Mouse (Mus musculus) megakaryocyte-erythroid progenitor cell, adult 5 weeks (primary cell): ENCODE results near the gene Cdk5r2. TPM values are rescaled to one million over a fixed set of nuclear protein-coding genes. Genes with fewer than 3 reads are reported as not detected.

ENCODE experiments used
- polyA plus RNA-seq: library from polyadenylated mRNA; stranded (reverse); fragments of >175 nt; gene quantifications from 2 replicates; pipeline ENCODE4 v1.2.3, GENCODE M21; 2012

Gene Cdk5r2
- 0.04 and 0.05 TPM in 2 replicates for polyA plus RNA-seq

DNA sequence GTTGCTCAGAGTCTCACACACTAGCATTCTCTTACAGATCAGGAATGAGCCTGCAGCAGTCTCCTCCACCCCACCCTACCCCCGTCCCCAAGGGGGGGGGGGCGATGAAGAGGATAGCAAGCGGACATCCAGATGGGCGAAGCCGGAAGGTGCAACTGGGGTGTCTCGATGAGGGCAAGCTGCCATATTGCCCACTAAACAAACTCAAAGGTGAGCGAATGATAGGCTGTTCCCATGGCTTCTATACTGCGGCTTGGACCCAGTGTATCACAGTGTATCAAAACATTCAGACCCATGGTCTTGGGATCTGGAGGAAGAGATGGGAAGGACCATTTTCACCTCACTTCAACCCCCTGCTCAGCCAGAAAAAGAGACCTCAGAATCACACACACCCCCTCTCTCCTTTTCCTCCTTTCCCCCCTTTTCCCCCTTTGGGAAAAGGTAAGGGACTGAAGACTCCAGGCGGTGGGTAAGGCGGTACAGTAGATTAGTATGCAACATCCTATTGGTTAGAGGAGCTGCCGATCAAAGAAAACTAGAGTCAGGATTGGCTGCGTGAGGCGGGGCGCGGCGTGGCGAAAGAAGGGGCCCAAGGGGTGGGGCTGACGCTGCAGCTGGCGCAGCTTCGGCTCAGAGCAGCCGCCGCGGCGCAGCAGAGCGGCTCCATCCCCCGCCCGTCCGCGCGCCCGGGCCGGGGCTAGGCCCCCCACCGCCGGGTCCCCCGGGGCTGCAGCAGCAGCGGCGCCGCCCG lies at the start of gene Cdk5r2:
Cdk5r2 (plus strand) TSS at position 629 of the 751 bp plus-strand sequence.

DNA sequence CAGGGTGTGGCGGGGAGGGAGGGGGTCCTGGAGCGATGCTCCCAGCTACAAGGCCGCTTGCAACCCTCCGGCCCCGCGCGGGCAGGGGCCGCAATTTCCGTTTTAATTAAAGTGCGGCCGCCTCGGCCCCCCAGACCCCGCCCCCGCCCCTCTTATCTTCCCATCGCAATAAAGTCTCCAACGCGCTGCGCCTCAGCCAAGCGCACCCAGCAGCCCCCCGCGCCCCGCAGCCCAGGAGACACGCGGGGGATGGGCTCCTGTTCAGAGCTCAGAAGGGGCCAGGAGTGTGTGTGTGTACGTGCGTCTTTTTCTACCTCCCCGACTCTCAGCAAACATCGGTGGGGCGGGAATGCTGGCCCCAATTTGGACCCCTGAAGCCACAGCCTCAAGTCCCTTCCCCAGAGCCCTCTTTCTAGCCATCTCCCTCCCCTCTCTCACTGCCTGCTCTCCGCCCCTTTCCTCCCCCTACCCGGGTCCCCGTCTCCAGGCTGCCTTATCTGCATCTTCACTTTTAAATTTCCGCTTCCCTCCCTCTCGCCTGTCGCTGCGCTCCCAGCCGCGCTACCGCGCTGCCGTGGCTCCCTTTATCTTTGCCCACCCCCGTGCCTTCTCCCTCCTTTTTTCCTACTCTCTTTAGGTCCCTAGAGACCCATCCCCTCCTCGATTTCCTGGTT lies 30.8 kb downstream of the Cdk5r2 start, which contains the start of gene Fev:
Fev (minus strand) TSS at position 51 of the 674 bp plus-strand sequence.

DNA sequence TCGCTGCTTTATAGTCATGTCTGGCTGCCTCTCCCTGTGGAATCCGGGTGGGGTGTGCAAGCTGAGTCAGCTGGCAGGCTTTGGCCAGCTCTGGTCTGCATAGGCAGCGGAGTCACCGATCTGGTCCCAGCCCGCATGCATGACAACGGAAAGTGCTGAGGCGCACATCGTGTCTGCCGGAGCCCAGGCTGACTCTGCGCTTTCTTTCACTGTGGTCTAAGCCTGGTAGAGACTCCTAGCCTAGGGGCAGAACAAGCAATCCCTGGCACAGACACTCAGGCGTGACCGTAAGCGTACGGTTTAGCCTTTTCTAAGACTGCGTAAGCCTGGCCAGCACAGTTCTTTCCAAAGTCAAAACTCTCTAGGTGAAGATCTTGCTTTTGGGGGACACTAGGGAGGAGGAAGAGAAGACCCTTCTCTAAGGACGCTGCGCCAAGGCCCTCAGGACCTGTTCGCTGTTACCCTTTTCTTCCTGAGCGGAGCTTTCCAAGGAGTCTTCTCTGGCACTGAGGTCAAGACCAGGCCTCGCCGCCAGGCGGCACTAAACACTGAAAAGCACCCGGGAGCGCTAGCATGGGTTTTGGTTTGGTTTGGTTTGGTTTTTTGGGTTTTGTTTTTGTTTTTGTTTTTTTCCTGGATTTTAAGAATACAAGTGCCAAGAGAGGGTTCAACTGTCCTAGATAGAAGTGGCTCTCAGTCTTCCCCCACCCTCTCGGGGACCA lies 38.6 kb downstream of the Cdk5r2 start, which contains the start of gene Cryba2:
Cryba2 (minus strand) TSS at position 10 of the 722 bp plus-strand sequence.

Other genes with a start within 250 kb of the Cdk5r2 start
- 14.3 and 20.3 TPM in 2 replicates for gene Ttll4, start 193.2 kb upstream of the Cdk5r2 start, polyA plus RNA-seq
- gene Cyp27a1, start 141.4 kb upstream of the Cdk5r2 start, polyA plus RNA-seq: 1.7 and 2.8 TPM in 2 replicates
- gene Prkag3, start 105.7 kb upstream of the Cdk5r2 start, polyA plus RNA-seq: not detected in 2 replicates
- gene Wnt6, start 83.0 kb upstream of the Cdk5r2 start, polyA plus RNA-seq: 0.91 and 1.3 TPM in 2 replicates
- gene Wnt10a, start 63.4 kb upstream of the Cdk5r2 start, polyA plus RNA-seq: 0.17 and 1.3 TPM in 2 replicates
- 0.65 TPM in 1 of 2 replicates, not detected in the other for gene Fev, start 30.5 kb downstream of the Cdk5r2 start, polyA plus RNA-seq
- not detected in 2 replicates for gene Cryba2, start 38.2 kb downstream of the Cdk5r2 start, polyA plus RNA-seq
- 0.02 and 0.03 TPM in 2 replicates for gene Cfap65, start 80.7 kb downstream of the Cdk5r2 start, polyA plus RNA-seq
- 0.17 and 0.60 TPM in 2 replicates for gene Ihh, start 96.7 kb downstream of the Cdk5r2 start, polyA plus RNA-seq